Mouse (Mus musculus) stomach, embryonic 14.5 days (tissue): ENCODE measurements around the gene Tgfb1. TPM values are rescaled to one million over a fixed set of nuclear protein-coding genes. Genes with fewer than 3 reads are reported as not detected.

Experiments used
- ATAC-seq: fragments of 200-750 bp; cut with Nextera tagmentation; 2 replicates; pipeline ENCODE4 v1.8.0; 2017; ENCODE audit warnings: low read depth, moderate TSS enrichment; ENCODE audit not compliant: insufficient number of reproducible peaks, insufficient read depth, low FRiP score
- H3K27ac ChIP-seq: fragments of 300-500 bp; sonication (generic); 2 replicates; pipeline ENCODE4 v1.5.1; 2014; ENCODE audit warnings: mild to moderate bottlenecking, low read length, moderate library complexity, mixed read lengths
- H3K27me3 ChIP-seq: fragments of 300-500 bp; sonication (generic); 2 replicates; pipeline ENCODE4 v1.6.1; 2014; ENCODE audit warnings: low read length, control low read depth, mixed read lengths; ENCODE audit not compliant: control insufficient read depth, insufficient read depth
- H3K36me3 ChIP-seq: fragments of 300-500 bp; sonication (generic); 2 replicates; pipeline ENCODE4 v1.6.1; 2014; ENCODE audit warnings: mild to moderate bottlenecking, control low read depth, low read length, moderate library complexity, mixed read lengths; ENCODE audit not compliant: control insufficient read depth, insufficient read depth
- H3K4me1 ChIP-seq: fragments of 300-500 bp; sonication (generic); 2 replicates; pipeline ENCODE4 v1.6.1; 2014; ENCODE audit warnings: low read length, control low read depth, mixed read lengths; ENCODE audit not compliant: control insufficient read depth, insufficient read depth
- H3K4me2 ChIP-seq: fragments of 300-500 bp; sonication (generic); replicated peaks from 2 replicates; pipeline ENCODE4 v1.6.1; 2014; ENCODE audit warnings: low read depth, low read length, control low read depth
- H3K4me3 ChIP-seq: fragments of 300-500 bp; sonication (generic); 2 replicates; pipeline ENCODE4 v1.5.1; 2014; ENCODE audit warnings: low read depth, low read length, control low read depth
- H3K9ac ChIP-seq: fragments of 300-500 bp; sonication (generic); replicated peaks from 2 replicates; pipeline ENCODE4 v1.6.1; 2014; ENCODE audit warnings: low read depth, mild to moderate bottlenecking, control low read depth, low read length, moderate library complexity, mixed read lengths
- H3K9me3 ChIP-seq: fragments of 300-500 bp; sonication (generic); 2 replicates; pipeline ENCODE4 v1.6.1; 2016; ENCODE audit warnings: low read depth, low read length, control low read depth; ENCODE audit not compliant: control insufficient read depth
- WGBS: fragments of 180-500 bp; shearing (Covaris S2); extraction: QIAGEN DNeasy Blood & Tissue Kit; methylation state at CpG from one replicate; pipeline ENCODE4 v1.1.7; 2014; 5-methylcytosine and 5-hydroxymethylcytosine counted together
- polyA plus RNA-seq: library from polyadenylated mRNA; unstranded; fragments of >200 nt; fragmentation: Nextera tagmentation; extraction: Ambion mirVana; gene quantifications from 2 replicates; pipeline ENCODE4 v1.2.1, GENCODE M21; 2014

The Tgfb1 gene
- polyA plus RNA-seq: 3.6 and 3.7 TPM in 2 replicates

- Histone ChIP-seq H3K27me3 (no peaks in the 10 kb centered on the region; the same call in 1 of the 2 replicates), H3K36me3 (no peaks in the 10 kb centered on the region), H3K4me3 (peak within 1 kb of the TSS; percentile 70), H3K4me2 (peak within 1 kb of the TSS; percentile 97), H3K9ac (peak within 1 kb of the TSS; percentile 58), H3K27ac (peak within 1 kb of the TSS; percentile 75; the same call in 1 of the 2 replicates), H3K9me3 (no peaks in the 10 kb centered on the region), H3K4me1 (peaks cover 20% of the 10 kb centered on the region; the same call in 1 of the 2 replicates)
- under 1% methylated on average over 65 of the region's 69 CpGs for WGBS
- peak; percentile 29 for ATAC-seq
These were observed at the start of gene Tgfb1 for GRCm38 (mm10) chr7:25686680-25687531. TSS of gene Tgfb1 (plus strand) at chr7:25687002.

GRCm38 (mm10) chr7:25637099-25637498, 49.7 kb upstream of the Tgfb1 start:
- Histone ChIP-seq H3K27ac (no peak overlapping the region), H3K4me3 (no peak overlapping the region), H3K4me2 (no peak overlapping the region), H3K36me3 (peaks cover 14% of the 10 kb centered on the region; the same call in 1 of the 2 replicates), H3K9me3 (no peaks in the 10 kb centered on the region), H3K4me1 (no peaks in the 10 kb centered on the region), H3K9ac (no peak overlapping the region), H3K27me3 (no peaks in the 10 kb centered on the region)
- ATAC-seq: no peak
- 83% methylated on average over 5 of the region's 5 CpGs for WGBS

- no peaks in the 10 kb centered on the region for H3K4me1 ChIP-seq
- ATAC-seq: no peak
- H3K9me3 ChIP-seq: no peaks in the 10 kb centered on the region
- no peak overlapping the region for H3K4me3 ChIP-seq
- no peaks in the 10 kb centered on the region for H3K27me3 ChIP-seq
- 94% methylated on average over 4 of the region's 4 CpGs for WGBS
- H3K36me3 ChIP-seq: peaks cover 14% of the 10 kb centered on the region; the same call in 1 of the 2 replicates
- no peak overlapping the region for H3K9ac ChIP-seq
- no peak overlapping the region for H3K27ac ChIP-seq
- H3K4me2 ChIP-seq: no peak overlapping the region
These were observed 47.0 kb upstream of the Tgfb1 start for GRCm38 (mm10) chr7:25639754-25640153.

GRCm38 (mm10) chr7:25644136-25644535, 42.7 kb upstream of the Tgfb1 start:
- no peaks in the 10 kb centered on the region for H3K9me3 ChIP-seq
- no peak overlapping the region for H3K9ac ChIP-seq
- no peaks in the 10 kb centered on the region for H3K27me3 ChIP-seq
- H3K4me1 ChIP-seq: no peaks in the 10 kb centered on the region
- no peak for ATAC-seq
- WGBS: 77% methylated on average over 10 of the region's 10 CpGs
- H3K36me3 ChIP-seq: peaks cover 4% of the 10 kb centered on the region; the same call in 1 of the 2 replicates
- no peak overlapping the region for H3K4me2 ChIP-seq
- no peak overlapping the region for H3K27ac ChIP-seq
- no peak overlapping the region for H3K4me3 ChIP-seq

- ATAC-seq: no peak
- H3K4me1 ChIP-seq: no peaks in the 10 kb centered on the region
- no peaks in the 10 kb centered on the region for H3K9me3 ChIP-seq
- H3K36me3 ChIP-seq: peaks cover 4% of the 10 kb centered on the region; the same call in 1 of the 2 replicates
- WGBS: 76% methylated on average over 4 of the region's 4 CpGs
- no peak overlapping the region for H3K9ac ChIP-seq
- H3K27me3 ChIP-seq: no peaks in the 10 kb centered on the region
- no peak overlapping the region for H3K27ac ChIP-seq
- H3K4me3 ChIP-seq: no peak overlapping the region
- H3K4me2 ChIP-seq: no peak overlapping the region
These were observed 42.2 kb upstream of the Tgfb1 start for GRCm38 (mm10) chr7:25644631-25645030.

GRCm38 (mm10) chr7:25645074-25645473, 41.7 kb upstream of the Tgfb1 start:
- H3K9ac ChIP-seq: no peak overlapping the region

GRCm38 (mm10) chr7:25647574-25648123, 39.2 kb upstream of the Tgfb1 start:
- Histone ChIP-seq H3K4me2 (no peak overlapping the region), H3K36me3 (no peaks in the 10 kb centered on the region), H3K9me3 (no peaks in the 10 kb centered on the region), H3K27me3 (no peaks in the 10 kb centered on the region), H3K27ac (no peak overlapping the region), H3K4me1 (no peaks in the 10 kb centered on the region), H3K4me3 (no peak overlapping the region), H3K9ac (no peak overlapping the region)
- 58% methylated on average over 5 of the region's 5 CpGs for whole genome bisulfite sequencing
- ATAC-seq: no peak

More at GRCm38 (mm10) chr7:25645074-25645473, 41.7 kb upstream of the Tgfb1 start:
- no peak for ATAC-seq
- H3K27me3 ChIP-seq: no peaks in the 10 kb centered on the region
- H3K4me1 ChIP-seq: no peaks in the 10 kb centered on the region
- no peak overlapping the region for H3K27ac ChIP-seq
- no peak overlapping the region for H3K4me2 ChIP-seq
- WGBS: 68% methylated on average over 14 of the region's 14 CpGs
- no peak overlapping the region for H3K4me3 ChIP-seq
- no peaks in the 10 kb centered on the region for H3K9me3 ChIP-seq
- peaks cover 4% of the 10 kb centered on the region; the same call in 1 of the 2 replicates for H3K36me3 ChIP-seq

- no peaks in the 10 kb centered on the region for H3K27me3 ChIP-seq
- H3K9ac ChIP-seq: no peak overlapping the region
- no peaks in the 10 kb centered on the region for H3K36me3 ChIP-seq
- no peaks in the 10 kb centered on the region for H3K4me1 ChIP-seq
- H3K4me3 ChIP-seq: no peak overlapping the region
- H3K9me3 ChIP-seq: no peaks in the 10 kb centered on the region
- 74% methylated on average over 5 of the region's 5 CpGs for WGBS
- no peak overlapping the region for H3K27ac ChIP-seq
- no peak for ATAC-seq
- H3K4me2 ChIP-seq: no peak overlapping the region
These were observed 37.0 kb upstream of the Tgfb1 start for GRCm38 (mm10) chr7:25649839-25650238.
